Mouse (Mus musculus): Measurements from ENCODE around the gene Olfr721-ps1. TPM values are rescaled to one million over a fixed set of nuclear protein-coding genes. Genes with fewer than 3 reads are reported as not detected.

The Olfr721-ps1 gene
- total RNA-seq (2021), result not detected
- long read RNA-seq, experiment 1, result 0 reads
- long read RNA-seq, experiment 2, result 0 reads

DNA sequence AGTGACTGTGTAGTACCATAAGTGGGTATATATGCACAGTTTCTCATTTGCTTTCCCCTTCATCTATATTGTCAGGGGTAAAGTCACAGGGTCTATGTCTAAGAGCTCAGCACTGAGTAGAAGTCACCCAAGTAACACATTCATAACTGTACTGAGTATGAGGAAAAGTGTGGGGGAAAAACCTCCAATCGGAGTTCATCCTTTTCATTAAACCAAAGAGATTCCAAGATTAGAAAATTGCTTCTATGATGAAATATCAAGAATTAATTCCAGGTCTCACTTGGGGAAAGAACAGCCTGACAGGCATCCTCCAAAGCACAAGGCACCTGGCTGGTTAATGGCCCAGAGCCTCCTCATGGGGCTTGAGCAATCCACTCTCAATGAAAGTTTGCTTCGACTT, at the start of gene Olfr721-ps1:
Gene Olfr721-ps1, plus strand, starts transcription at position 301 of the 400 bp plus-strand sequence.
- intact Hi-C loops (cut with DNase I), result no loop called here
- no peak for DNase-seq
- Histone ChIP-seq H3K4me3 (no peak within 1 kb of the TSS), H3K27ac (no peak within 1 kb of the TSS)
- no peak for TF ChIP-seq CTCF (IDR thresholded peaks at IDR 0.05)

DNA sequence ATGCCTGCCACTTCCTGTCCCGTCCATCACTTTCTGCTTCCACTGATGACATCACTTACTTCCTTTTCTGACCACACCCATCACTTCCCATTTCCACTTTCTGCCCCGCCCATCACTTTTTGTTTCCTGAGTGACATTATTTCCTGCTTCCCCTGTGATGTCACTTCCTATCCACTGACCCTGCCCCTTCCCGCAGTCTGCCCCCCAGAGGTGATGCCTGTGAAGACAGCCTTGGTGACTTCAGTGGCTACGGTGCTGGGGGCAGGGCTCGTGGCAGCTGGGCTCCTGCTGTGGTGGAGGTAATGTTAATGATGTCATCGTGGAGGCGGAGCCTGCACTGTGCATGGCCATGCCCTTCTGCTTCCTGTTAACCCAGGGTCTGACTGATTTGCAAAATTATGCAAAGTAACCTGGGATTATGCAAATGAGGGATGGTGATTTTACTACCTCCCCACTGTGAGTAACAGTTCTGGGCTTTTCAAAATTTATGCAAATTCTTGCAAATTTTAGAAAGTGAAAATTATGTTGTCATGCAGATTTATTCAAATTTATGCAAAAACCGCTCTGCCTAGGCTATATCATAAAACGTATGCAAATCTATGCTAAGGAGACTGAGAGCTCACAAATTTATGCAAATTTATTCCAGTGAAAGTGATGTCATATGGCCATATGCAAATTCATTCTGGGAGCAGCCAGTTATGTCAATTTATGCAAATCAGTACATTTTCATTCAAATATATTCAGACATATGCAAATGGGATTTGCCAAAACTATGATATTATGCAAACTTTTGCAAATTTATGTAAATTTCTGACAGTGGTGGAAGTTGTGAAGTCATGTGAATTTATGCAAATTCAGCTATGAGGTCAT, 49.1 kb upstream of the Olfr721-ps1 start:
- DNase-seq, result no peak
- TF ChIP-seq CTCF (IDR thresholded peaks at IDR 0.05), result no peak
- Histone ChIP-seq H3K27ac (no peak overlapping the region), H3K4me3 (no peak overlapping the region)
- intact Hi-C loops (cut with DNase I), result no loop called here

DNA sequence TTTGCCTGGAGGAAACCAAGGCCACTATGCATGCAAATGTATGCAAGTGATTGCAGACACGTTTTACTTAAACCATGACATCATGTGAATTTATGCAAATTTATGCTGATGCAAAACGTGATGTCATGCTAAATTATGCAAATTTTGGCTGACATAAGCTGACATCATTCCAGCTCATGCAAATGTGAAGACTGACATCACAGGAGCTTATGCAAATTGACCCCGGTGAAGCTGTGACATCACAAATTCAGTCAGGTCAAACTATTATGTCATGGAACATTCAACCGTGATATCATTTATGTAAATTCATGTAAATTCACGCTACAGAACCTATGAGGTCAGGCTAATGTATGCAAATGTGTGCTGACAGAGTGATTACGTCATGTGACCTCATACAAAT, 48.5 kb upstream of the Olfr721-ps1 start:
- DNase-seq, result no peak
- Histone ChIP-seq H3K4me3 (no peak overlapping the region), H3K27ac (no peak overlapping the region)
- TF ChIP-seq CTCF (IDR thresholded peaks at IDR 0.05), result no peak
- intact Hi-C loops (cut with DNase I), result no loop called here

DNA sequence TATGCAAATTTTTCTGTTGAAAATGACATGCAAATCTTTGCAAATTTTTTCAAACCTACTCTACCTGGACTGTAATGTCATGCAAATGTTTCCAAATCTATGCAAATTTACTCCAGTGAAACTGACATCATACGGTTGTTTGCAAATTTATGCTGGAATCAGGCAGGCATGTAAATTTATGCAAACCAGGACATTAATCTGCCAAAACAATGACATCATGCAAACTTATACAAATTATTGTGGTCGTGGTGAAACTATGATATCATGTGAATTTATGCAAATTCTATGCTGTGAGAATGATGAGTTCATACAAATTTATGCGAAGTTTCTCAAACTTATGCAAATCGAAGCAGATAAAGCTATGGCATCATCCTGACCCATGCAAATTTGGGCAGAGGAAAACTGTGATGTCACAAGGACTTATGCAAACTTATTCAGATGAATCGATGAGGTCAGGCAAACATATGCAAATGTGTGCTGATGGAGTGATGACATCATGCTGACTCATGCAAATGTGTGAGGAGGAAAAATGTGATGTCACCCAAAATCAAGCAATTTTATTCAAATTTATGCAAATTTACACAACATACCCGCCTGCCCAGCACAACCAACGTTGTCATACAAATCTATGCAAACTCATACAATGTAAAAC, 47.9 kb upstream of the Olfr721-ps1 start:
- TF ChIP-seq CTCF (IDR thresholded peaks at IDR 0.05), result no peak
- Histone ChIP-seq H3K4me3 (no peak overlapping the region), H3K27ac (no peak overlapping the region)
- no peak for DNase-seq
- intact Hi-C loops (cut with DNase I), result no loop called here

DNA sequence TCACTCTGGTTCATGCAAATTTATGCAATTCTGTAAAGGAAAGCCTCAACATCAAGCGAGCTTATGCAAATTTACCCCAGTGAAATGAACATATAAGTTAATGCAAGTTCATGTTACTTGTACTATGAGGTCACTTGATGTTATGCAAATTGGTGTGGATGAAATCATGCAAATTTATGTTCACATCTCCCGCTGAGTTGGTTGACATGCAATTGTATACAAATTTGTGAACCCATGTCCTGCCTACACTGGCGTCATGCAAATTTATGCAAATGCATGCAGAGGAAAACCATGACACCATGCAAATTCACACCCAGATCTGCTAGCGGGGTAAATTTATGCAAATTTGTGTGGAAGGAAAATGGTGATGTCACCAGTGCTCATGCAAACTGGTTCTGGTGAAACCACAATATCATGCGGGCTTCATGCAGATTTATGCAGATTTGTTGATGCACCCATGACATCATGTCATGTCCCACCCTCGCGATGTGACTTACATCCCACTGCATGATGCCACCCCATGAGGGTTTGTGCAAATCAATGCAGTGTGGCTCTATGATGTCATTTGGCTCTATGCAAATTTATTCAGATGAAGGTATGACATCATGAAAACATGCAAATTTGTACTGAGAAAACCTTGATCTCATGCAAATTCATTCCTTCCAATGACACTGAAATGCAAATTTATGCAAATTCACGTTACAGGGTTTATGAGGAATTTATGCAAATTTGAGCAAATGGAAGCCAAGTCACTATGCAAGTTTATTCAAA, 47.2 kb upstream of the Olfr721-ps1 start:
- intact Hi-C loops (cut with DNase I), result no loop called here
- TF ChIP-seq CTCF (IDR thresholded peaks at IDR 0.05), result no peak
- no peak overlapping the region for H3K4me3 ChIP-seq
- DNase-seq, result no peak
- no peak overlapping the region for H3K27ac ChIP-seq

DNA sequence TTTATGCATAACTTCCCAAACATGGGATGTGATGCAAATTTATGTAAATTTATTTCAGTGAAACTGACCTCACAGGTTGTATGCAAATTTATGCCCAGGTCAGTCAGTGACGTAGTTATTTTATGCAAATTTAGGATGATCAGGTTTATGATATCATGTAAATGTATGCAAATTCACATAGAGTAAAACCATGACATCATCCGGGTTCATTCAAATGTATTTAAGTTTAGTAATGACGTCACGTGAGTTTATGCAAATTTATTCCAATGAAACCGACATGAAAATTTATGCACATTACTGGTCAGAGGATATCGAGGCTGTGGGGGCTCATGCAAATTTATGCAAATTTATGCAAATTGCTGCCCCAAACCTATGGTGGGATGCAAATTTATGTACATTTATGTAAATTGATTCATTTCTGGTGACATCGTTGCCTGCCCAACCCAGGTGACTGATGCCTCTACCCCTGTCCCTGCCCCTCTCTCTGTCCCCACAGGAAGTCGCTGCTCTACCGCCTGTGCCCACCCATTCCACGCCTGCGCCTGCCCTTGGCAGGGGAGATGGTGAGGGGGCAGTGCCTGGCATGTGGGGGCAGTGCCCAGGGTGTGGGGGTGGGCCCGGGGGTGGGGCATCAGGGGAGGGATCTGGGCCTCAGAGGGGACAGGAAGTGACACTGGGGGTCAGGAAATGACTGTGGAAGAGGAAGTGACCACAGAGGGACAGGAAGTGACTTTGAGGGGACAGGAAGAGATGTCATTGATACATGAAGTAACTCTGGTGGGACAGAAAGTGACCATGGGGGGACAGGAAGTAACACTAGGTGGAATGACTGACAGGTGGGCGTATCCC, 46.4 kb upstream of the Olfr721-ps1 start:
- intact Hi-C loops (cut with DNase I), result no loop called here
- Histone ChIP-seq H3K4me3 (no peak overlapping the region), H3K27ac (no peak overlapping the region)
- no peak for DNase-seq
- no peak for TF ChIP-seq CTCF (IDR thresholded peaks at IDR 0.05)

DNA sequence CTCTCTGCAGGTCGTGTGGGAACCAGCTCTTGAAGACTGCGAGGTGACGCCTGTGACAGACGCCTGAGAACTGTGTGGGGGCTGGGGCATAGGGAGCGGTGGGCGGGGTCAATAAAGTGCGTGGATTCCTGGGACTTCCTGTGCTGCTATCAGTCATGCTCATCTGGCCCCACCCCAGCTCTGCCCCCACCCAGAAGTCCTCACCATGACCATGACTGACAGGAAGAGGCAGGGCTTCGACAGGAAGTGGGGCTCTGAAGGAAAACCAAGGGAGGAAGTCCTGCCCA, 45.8 kb upstream of the Olfr721-ps1 start:
- H3K4me3 ChIP-seq, result no peak overlapping the region
- intact Hi-C loops (cut with DNase I), result no loop called here

DNA sequence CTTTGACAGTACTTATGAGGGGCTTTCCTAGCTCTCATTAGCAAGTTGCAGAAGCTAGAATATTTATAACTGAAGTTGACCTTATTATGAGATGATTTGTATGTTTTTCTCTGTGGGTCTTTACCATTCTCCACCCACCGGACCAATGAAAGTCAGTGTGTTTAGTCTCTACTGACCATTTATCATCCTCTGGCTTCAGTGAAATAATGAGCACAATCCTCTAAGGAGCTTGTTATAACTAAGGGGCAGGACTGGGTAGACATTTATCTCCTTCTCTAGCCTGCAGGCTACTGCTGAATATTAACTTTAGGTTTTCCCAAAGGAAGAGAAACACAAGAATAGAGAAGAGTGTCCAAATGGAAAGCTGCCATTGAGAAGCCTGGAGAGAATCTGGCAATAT, 5.6 kb upstream of the Olfr721-ps1 start:
- no peak for TF ChIP-seq CTCF (IDR thresholded peaks at IDR 0.05)
- Histone ChIP-seq H3K4me3 (no peak overlapping the region), H3K27ac (no peak overlapping the region)
- intact Hi-C loops (cut with DNase I), result no loop called here
- no peak for DNase-seq

More for the DNA sequence above, 45.8 kb upstream of the Olfr721-ps1 start:
- H3K27ac ChIP-seq, result no peak overlapping the region
- DNase-seq, result no peak
- TF ChIP-seq CTCF (IDR thresholded peaks at IDR 0.05), result no peak

DNA sequence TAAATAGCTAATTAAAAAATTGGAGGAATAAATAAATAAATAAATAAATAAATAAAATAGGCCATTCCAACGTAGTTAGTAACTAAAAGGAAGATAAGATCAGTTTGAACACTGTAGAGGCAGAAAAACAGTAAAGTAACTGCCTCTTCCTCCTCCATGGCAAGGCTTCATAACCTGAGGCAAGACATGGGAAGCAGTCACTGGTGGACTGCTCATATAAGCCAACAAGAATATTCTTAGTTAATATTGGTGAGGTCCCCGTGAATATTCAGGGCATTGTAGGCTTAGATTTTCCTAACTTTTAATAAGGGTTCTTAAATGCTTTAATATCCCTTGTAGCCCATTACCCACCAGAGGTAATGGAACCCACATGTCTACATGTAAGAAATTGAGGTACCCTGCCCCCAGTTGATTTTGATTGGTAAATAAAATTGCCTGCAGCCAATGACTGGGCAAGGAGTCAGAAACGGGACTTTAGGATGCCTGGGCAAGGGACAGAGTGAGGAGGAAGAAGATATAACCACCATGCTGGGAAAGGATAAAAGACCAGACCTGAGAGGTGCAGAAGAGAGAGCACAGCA, 35.1 kb downstream of the Olfr721-ps1 start:
- DNase-seq, result no peak
- Histone ChIP-seq H3K4me3 (no peak overlapping the region), H3K27ac (no peak overlapping the region)
- no peak for TF ChIP-seq CTCF (IDR thresholded peaks at IDR 0.05)
- intact Hi-C loops (cut with DNase I), result no loop called here

Other genes with a start within 250 kb of the Olfr721-ps1 start
- not detected for gene Olfr720, start 214.5 kb upstream of the Olfr721-ps1 start, total RNA-seq (2021)
- gene Olfr31, start 78.5 kb upstream of the Olfr721-ps1 start, total RNA-seq (2021), result not detected
- gene Il3ra, start 55.0 kb upstream of the Olfr721-ps1 start, total RNA-seq (2021), result 1 to 10 TPM; 1.5 to 2.5 TPM